Mouse (Mus musculus): ENCODE results near the gene Hist1h4c.

Gene Hist1h4c

DNA sequence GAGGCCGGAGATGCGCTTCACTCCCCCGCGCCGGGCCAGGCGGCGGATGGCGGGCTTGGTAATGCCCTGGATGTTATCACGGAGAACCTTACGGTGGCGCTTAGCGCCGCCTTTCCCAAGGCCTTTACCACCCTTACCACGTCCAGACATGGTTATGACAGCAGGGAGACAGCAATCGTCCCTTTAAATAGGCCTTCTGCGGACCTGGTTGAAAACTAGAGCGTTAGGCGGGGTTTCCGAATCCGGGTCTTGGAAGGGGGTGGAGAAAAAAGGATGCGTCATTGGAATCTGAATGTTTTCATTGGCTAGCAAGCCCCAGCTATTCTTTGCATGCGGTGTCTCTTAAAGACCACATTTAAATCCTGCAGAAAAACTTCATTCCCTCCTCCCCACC is at the start of gene Hist1h4c:
Gene Hist1h4c (minus strand): TSS at position 155 of the 394 bp plus-strand sequence.
- peak; percentile 100 for DNase-seq (ENCODE audit: extremely low spot score)

DNA sequence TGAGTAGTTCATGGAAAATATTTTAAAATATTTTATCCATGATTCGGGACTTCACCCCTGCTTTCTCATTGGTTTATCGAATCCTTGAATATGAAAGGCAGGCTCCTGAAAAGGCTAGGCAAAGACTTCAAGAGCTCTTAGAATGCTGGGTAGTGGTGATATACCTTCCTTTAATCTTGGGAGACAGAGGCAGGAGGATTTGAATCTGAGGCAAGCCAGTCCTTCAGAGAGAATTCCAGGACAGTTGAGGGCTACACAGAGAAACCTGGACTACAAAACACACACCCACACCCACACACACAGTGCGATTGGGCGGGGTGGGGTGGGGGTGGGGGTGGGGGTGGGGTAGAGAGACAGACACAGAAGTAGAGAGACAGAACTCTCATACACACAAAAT is 49.6 kb upstream of the Hist1h4c start:
- peak; percentile 68 for DNase-seq (ENCODE audit: extremely low spot score)

- peak; percentile 72 for DNase-seq (ENCODE audit: extremely low spot score)
These were observed 49.0 kb upstream of the Hist1h4c start for GRCm38 (mm10) chr13:23747081-23747891.

DNA sequence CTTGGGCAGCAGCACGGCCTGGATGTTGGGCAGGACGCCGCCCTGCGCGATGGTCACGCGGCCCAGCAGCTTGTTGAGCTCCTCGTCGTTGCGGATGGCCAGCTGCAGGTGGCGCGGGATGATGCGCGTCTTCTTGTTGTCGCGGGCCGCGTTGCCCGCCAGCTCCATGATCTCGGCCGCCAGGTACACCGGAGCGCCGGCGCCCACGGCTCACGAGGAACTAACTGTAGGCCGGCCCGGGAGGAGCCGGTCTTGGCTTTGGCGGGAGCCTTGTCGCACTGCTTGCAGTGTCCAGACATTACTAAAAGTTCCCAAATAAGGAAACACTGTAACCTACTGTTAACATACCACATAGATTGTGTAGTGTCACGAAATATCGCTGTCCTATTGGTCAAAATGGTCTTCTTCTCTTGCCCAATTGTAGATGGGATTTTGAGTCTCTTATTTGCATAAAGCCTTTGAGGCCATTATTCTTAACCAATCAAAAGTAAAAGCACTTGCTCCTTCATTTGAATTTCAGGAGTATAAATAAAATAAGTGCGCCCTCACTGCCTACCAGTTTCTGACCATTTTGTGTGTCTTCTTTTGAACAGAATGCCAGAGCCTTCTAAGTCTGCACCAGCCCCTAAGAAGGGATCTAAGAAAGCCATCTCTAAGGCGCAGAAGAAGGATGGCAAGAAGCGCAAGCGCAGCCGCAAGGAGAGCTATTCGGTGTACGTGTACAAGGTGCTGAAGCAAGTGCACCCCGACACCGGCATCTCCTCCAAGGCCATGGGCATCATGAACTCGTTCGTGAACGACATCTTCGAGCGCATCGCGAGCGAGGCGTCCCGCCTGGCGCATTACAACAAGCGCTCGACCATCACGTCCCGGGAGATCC is 48.2 kb upstream of the Hist1h4c start, which contains the start of gene Hist1h2bb:
Gene Hist1h2bb (plus strand): TSS at position 534 of the 880 bp plus-strand sequence.
- DNase-seq (ENCODE audit: extremely low spot score): peak; percentile 93

- DNase-seq (ENCODE audit: extremely low spot score): peak; percentile 91
These were observed 47.3 kb upstream of the Hist1h4c start, which contains the start of gene Hist1h3c for GRCm38 (mm10) chr13:23745381-23746161. TSS of gene Hist1h3c (minus strand) at chr13:23745602.

DNA sequence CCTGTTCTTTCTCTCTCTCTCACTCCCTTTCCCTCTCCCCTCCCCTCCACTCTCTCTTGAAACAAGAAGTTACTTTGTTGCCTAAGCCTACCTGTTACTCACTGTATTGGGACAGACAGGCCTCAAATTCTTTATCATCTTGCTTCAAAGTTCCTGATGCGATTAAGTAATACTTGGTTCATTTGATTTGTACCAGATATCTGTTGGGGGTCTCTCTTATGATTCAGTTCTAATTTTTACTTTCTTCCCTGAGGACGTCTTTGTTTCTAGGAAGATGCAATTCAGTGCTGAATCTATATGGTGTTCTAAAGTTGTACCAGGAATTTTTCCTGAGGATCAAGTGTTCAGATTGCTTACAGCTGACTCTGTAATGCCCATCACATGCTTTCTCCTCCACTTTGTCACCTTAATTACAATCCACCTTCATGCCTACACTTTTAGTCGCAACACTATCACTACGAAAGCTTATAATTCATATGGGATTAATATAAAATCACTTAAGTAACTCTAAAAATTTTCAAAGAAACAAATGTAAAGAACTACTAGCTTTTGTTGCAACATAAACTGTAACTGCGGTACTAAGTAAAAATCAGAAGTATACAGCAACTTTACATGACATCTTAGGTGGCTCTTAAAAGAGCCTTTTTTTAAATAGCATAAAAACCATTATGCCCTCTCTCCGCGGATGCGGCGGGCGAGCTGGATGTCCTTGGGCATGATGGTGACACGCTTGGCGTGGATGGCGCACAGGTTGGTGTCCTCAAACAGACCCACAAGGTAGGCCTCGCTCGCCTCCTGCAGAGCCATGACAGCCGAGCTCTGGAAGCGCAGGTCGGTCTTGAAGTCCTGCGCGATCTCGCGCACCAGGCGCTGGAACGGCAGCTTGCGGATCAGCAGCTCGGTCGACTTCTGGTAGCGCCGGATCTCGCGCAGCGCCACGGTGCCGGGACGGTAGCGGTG is 46.4 kb upstream of the Hist1h4c start:
- DNase-seq (ENCODE audit: extremely low spot score): peak; percentile 80

DNA sequence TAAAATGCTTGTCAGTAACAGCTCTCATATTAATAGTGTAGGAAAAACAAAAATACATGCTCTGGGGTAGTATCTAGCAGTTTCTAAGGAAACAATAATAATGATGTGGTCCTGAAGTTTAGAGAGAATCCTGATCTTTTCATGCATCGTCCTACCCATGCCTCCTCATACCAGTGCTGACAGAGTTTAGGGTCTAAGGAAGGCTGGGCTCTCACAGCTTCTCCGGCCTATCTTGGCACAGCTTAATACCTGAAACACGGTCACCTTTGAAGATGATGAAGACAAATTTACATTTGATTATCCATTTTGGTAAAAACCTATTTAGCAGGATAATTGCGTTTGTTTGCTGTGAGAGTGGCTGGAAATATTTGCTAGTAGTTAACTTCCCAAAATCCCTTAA is 45.7 kb upstream of the Hist1h4c start:
- peak; percentile 62 for DNase-seq (ENCODE audit: extremely low spot score)

DNA sequence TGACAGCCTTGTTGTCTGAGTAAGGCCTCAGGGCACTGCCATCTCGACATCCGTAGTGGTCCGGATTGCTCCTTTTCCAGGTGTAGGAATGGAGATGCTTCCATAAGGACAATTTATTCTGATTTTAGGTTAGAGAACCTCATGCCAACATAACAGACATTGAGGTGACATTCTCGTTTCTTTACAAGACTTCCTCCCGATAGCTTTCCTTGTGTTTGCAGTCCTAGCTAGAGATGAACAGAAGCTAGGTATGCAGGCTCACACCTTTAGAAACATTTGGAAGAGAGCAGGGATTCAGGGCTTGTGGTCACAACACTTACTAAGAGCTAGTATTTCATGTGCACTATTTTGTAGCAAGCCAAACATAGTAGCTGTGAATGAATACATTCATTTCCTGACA is 45.0 kb upstream of the Hist1h4c start:
- DNase-seq (ENCODE audit: extremely low spot score): peak; percentile 38

DNA sequence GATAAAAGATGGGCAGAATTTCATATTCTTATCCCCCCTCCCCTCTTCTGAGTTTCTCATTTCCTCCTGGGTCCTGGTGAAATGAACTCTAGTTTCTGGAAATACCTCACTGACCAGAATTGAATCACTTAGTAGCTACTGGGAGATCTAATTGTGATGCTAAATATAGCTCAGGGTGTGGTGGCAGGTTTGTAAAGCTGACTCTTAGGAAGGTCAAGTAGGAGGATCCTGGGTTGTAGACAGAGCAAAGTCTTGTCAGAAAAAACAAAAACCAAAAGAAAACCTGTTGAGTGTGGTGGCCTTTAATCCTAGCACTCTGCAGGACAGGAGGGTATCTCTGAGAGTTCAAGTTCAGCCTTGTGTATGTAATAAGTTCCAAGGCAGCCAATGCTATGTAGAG is 43.8 kb upstream of the Hist1h4c start:
- DNase-seq (ENCODE audit: extremely low spot score): no peak

DNA sequence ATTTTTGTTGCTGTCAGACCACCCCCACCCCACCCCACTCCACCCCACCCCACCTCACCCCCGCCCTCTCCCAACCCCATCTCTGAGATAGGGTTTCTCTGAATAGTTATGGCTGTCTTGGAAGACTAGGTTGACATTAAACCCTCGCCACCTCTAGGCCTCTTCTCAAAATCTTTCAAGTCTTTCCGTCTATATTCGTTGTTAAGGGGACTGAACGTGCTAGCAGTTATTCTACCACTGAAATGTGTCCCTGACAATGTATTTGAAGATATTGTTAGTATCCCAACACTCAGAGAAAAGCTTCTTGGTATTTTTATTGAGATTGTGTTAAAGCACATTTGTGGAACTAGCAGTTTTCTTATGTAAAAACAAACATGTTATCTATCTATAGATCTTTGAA is 42.7 kb upstream of the Hist1h4c start:
- DNase-seq (ENCODE audit: extremely low spot score): no peak

- no peak for DNase-seq (ENCODE audit: extremely low spot score)
These were observed 42.1 kb upstream of the Hist1h4c start for GRCm38 (mm10) chr13:23740256-23740840.

GRCm38 (mm10) chr13:23739922-23740252 is 41.6 kb upstream of the Hist1h4c start:
- DNase-seq (ENCODE audit: extremely low spot score): no peak

DNA sequence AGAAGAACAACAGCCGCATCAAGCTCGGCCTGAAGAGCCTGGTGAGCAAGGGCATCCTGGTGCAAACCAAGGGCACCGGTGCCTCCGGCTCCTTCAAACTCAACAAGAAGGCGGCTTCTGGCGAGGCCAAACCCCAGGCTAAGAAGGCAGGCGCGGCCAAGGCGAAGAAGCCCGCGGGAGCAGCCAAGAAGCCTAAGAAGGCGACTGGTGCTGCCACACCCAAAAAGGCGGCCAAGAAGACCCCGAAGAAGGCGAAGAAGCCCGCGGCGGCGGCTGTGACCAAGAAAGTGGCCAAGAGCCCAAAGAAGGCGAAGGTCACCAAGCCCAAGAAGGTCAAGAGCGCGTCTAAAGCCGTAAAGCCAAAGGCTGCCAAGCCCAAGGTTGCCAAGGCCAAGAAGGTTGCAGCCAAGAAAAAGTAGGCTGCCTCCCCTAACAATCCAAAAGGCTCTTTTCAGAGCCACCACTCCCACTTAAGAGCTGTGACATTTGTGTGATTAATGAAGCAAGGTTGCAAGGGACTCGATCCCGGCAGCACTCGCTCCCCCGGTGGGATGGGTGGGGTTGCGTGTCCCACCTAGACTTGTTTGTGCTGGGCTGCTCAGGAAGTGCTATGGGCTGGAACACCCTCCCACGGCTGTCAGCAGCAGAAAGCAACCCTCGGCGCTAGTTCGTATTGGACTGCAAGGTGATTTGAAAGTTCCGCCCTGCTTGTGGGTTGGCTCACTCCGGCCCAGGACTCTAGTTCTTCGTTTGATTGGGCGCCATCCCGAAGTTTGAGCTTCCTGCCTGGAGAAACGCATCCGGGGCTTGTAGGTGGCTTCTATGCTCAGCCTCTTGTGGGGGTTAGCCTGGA is 41.0 kb upstream of the Hist1h4c start:
- DNase-seq (ENCODE audit: extremely low spot score): peak; percentile 95

DNA sequence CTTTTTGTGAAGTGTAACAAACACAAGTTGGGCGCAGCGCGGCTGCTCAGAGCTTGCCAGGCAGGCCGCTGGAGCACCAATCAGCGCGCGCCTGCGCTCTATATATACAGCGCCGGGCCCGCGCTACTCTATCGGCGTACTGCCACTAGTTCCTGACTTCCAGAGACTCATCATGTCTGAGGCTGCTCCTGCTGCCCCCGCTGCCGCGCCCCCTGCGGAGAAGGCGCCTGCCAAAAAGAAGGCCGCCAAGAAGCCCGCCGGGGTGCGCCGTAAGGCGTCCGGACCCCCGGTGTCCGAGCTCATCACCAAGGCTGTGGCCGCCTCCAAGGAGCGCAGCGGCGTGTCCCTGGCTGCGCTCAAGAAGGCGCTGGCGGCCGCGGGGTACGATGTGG is 40.4 kb upstream of the Hist1h4c start, which contains the start of gene Hist1h1c:
Gene Hist1h1c (plus strand): TSS at position 132 of the 392 bp plus-strand sequence.
- peak; percentile 97 for DNase-seq (ENCODE audit: extremely low spot score)

DNA sequence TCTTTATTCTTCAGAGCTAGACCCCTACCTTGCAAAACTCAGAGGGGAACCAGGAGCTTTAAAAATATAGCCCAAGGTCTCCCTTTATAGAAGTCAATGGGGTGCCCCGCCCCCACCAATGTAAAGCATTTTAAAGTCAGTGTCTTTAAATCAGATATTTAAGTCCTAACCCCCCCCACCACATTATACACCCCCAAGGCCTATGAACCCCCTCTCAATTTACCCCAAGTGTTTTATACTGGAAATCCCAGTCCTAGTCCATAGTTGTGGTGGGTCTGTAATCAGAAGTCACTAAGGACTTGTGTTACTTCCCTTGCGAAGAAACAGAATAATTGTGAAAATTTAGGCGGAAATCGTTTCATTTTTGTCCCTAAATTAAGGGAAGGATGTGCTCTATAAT is 39.8 kb upstream of the Hist1h4c start:
- peak; percentile 58 for DNase-seq (ENCODE audit: extremely low spot score)

- no peak for DNase-seq (ENCODE audit: extremely low spot score)
These were observed 38.8 kb upstream of the Hist1h4c start for GRCm38 (mm10) chr13:23737091-23737490.

DNA sequence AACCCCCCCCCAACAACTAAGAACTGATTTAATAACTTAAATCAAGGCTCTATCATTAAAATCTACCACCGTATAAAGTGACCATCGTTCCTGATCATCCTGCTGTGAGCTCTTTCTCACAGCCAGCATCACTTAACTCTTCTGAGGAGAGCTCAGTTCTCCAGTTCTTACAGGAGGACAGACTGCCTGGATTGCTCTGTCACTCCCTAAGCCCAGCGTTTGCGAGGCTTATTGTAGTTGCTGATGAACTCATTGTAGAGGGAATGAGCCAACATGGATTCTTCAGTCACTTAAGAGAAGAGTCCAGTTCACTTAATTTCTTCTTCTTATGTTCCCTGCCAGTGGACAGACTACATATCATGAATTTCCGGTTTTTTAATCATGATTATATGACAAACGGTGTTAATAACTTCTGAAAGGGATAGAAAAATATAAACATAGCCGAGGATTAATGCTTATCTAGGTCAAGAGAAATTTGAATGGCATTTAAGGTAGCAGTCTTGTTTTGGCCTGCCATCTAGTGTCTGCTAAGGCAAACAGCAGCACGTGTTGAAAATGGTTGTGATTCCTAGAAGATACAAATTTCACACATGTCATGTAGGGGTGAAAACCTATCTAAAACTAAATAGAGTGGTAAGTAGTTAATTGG is 34.0 kb upstream of the Hist1h4c start:
- DNase-seq (ENCODE audit: extremely low spot score): no peak

- DNase-seq (ENCODE audit: extremely low spot score): no peak
These were observed 32.2 kb upstream of the Hist1h4c start for GRCm38 (mm10) chr13:23730479-23730878.

- no peak for DNase-seq (ENCODE audit: extremely low spot score)
These were observed 31.5 kb upstream of the Hist1h4c start for GRCm38 (mm10) chr13:23729706-23730105.

All from embryo, embryonic 9.5 days (tissue).